Mouse (Mus musculus) liver, adult 2 months (tissue): ENCODE results near the gene Rdh13. TPM values are rescaled to one million over a fixed set of nuclear protein-coding genes. Genes with fewer than 3 reads are reported as not detected.
"Not testable (repeated sequence)": the region's sequence is repeated elsewhere in the genome, so short reads cannot be mapped to it uniquely, and the experiment has no call there.

Experiments
- DNase-seq: peaks from one replicate; pipeline ENCODE4 v3.0.0-alpha.2; 2011; ENCODE audit warnings: low read depth, low spot score; ENCODE audit errors: extremely low read depth
- H3K27ac ChIP-seq: fragments of 200-500 bp; replicated peaks from 2 replicates; pipeline ENCODE4 v1.5.1; 2012; ENCODE audit warnings: low read depth, mild to moderate bottlenecking, control low read depth, inconsistent platforms, low read length; ENCODE audit not compliant: insufficient read depth
- H3K27me3 ChIP-seq: fragments of 200-500 bp; 2 replicates; pipeline ENCODE4 v1.6.1; 2012; ENCODE audit warnings: mild to moderate bottlenecking, moderate library complexity, low read length, inconsistent platforms; ENCODE audit not compliant: control insufficient read depth, insufficient read depth
- H3K36me3 ChIP-seq: fragments of 200-500 bp; 2 replicates; pipeline ENCODE4 v1.6.1; 2012; ENCODE audit warnings: low read length, inconsistent platforms; ENCODE audit not compliant: control insufficient read depth, insufficient read depth
- H3K4me1 ChIP-seq: fragments of 200-500 bp; 2 replicates; pipeline ENCODE4 v1.6.1; 2011; ENCODE audit warnings: low read length; ENCODE audit not compliant: control insufficient read depth, insufficient read depth
- H3K4me3 ChIP-seq: fragments of 200-500 bp; 2 replicates; pipeline ENCODE4 v1.5.1; 2011; ENCODE audit warnings: low read depth, mild to moderate bottlenecking, control low read depth, low read length, moderate library complexity; ENCODE audit not compliant: insufficient read depth
- H3K79me2 ChIP-seq: fragments of 200-500 bp; 2 replicates; pipeline ENCODE4 v1.6.1; 2012; ENCODE audit warnings: inconsistent platforms, mild to moderate bottlenecking, low read length, moderate library complexity; ENCODE audit not compliant: control insufficient read depth, insufficient read depth
- H3K9ac ChIP-seq: fragments of 200-500 bp; 2 replicates; pipeline ENCODE4 v1.6.1; 2012; ENCODE audit warnings: low read depth, mild to moderate bottlenecking, control low read depth, inconsistent platforms, low read length
- CTCF ChIP-seq: fragments of 200-500 bp; IDR thresholded peaks from 2 replicates; pipeline ENCODE4 v1.5.1; 2011; ENCODE audit warnings: low read depth, low read length, control low read depth
- POLR2A ChIP-seq: fragments of 200-500 bp; IDR thresholded peaks from 2 replicates; pipeline ENCODE4 v1.6.1; 2011; ENCODE audit warnings: low read length, control low read depth; ENCODE audit not compliant: insufficient read depth; ENCODE audit errors: extremely low read depth
- WGBS: fragments of 180-500 bp; shearing (Covaris S2); methylation state at CpG from one replicate; pipeline ENCODE4 v1.1.7; 2018; 5-methylcytosine and 5-hydroxymethylcytosine counted together
- polyA plus RNA-seq: library from polyadenylated mRNA; depleted of rRNA; stranded (reverse); fragments of >200 nt; gene quantifications from 2 replicates; pipeline ENCODE4 v1.2.3, GENCODE M21; 2012
- total RNA-seq: library from RNA; depleted of rRNA; stranded (reverse); fragments of >200 nt; gene quantifications from 2 replicates; pipeline ENCODE4 v1.2.3, GENCODE M21; 2014

The Rdh13 gene
- total and polyA plus RNA-seq, 2 experiments = 5.5 to 6.5 TPM

DNA sequence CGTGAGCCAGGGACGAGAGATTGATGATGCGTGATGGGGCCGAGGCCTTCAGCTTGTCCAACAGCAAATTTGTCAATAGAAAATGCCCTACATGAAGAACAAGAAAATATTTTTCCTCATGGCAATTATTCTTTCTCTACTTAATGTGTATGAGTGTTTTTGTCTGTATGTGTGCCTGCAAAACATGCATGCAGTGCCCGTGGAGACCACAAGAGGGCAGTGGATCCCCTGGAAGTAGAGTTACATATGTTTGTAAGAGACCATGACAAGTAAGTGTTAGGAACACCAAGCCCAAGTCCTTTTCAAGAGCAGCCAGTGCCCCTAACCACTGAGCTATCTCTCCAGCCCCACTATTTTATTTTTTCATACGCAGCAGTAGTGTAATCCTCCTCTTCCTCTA lies 13.9 kb downstream of the Rdh13 start:
- Histone ChIP-seq H3K4me1 (no peaks in the 10 kb centered on the region), H3K79me2 (no peaks in the 10 kb centered on the region), H3K27ac (no peak overlapping the region), H3K4me3 (no peak overlapping the region), H3K36me3 (peaks cover 27% of the 10 kb centered on the region), H3K9ac (no peak overlapping the region), H3K27me3 (no peaks in the 10 kb centered on the region)
- peak; percentile 50 for DNase-seq
- peak; percentile 77 for TF ChIP-seq CTCF
- TF ChIP-seq POLR2A = no peak
- WGBS = 84% methylated on average over 6 of the region's 6 CpGs

DNA sequence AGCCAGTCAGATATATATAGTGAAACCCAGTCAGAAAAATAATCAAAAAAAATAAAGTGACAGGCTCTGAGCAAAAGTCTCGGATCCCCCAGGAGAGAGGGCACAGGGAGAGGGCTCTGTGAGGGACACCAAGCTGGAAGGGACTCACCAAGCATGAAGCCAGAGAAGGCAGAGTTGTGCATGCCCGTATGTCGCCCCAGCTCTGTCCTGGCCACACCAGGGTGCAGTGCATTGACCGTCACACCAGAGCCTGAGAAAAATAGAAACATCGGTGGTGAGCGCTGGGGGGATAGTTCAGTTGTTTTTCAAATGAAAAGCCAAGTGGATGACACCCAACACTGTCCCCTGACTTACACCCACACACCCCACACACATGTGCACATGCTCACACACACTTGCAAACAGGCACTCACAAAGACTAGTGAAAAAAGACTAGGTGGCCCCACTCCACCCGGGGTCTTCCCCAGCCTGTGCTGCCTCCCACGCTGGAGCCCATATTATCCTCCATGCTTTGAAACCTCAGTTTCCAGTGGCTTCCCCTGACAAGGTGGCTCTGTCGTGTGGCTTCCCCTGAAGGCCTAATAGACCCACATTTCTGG lies 15.1 kb downstream of the Rdh13 start:
- H3K27me3 ChIP-seq = no peaks in the 10 kb centered on the region
- 97% methylated on average over 9 of the region's 9 CpGs for WGBS
- no peak for DNase-seq
- H3K36me3 ChIP-seq = peaks cover 33% of the 10 kb centered on the region
- H3K79me2 ChIP-seq = no peaks in the 10 kb centered on the region
- H3K27ac ChIP-seq = no peak overlapping the region
- TF ChIP-seq POLR2A = no peak
- no peak for TF ChIP-seq CTCF
- no peak overlapping the region for H3K9ac ChIP-seq
- H3K4me3 ChIP-seq = no peak overlapping the region
- no peaks in the 10 kb centered on the region for H3K4me1 ChIP-seq

DNA sequence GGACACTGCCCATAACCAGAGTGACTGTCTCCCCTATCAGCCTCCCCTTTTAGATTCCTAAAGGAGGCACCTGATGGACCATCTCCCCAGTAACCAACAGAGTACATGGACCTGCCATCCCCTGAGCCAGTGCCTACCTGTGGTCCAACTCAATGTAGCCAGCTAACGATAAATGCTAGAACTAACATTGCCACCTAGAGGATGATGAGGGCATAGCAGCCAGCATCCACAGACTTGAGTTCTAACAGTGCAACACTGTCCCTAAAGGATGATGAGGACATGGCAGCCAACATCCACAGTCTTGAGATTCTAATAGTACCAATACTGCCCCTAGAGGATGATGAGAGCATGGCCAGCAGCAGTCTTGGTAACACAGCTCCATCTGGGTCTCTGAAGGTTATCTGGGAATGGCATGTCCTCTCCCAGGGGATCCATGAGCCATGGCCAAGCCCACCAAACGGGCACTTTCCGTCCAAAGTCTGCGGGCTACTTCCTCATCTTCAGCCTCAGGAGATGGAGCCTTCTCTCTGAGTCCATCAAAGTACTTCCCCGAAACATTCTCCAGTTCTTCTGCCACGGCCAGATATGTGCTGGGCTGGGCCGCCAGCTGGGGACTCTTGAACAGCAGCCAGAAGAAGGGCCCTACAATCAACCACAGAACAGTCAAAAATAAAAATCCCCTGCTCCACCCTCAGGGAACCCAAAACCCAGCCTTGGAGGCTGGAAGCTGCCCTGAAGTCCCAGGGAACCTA lies 18.1 kb downstream of the Rdh13 start:
- Histone ChIP-seq H3K9ac (no peak overlapping the region), H3K4me1 (no peaks in the 10 kb centered on the region), H3K4me3 (no peak overlapping the region), H3K36me3 (peaks cover 20% of the 10 kb centered on the region), H3K79me2 (no peaks in the 10 kb centered on the region), H3K27ac (no peak overlapping the region), H3K27me3 (no peaks in the 10 kb centered on the region)
- WGBS = 66% methylated on average over 7 of the region's 7 CpGs
- no peak for TF ChIP-seq POLR2A
- TF ChIP-seq CTCF = peak; percentile 77
- DNase-seq = peak; percentile 89

DNA sequence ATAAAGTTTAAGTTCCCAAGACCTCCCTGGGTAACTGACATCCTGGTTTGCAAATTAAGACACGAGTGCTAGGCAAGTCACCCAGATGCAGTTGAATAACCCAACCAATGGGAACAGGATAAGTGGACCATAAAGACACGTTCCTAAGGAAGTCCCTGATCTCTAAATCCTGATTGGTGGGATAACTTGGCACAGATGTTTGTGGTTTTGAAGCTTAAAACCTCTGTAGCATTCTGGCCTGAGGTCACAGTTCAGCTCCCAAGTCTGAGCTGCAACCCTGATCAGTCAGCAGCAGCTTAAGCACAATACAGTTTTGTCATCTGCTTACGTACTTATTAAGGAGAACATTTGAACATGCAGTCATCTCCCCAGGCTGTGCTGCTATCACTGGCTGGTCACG lies 25.2 kb downstream of the Rdh13 start:
- no peaks in the 10 kb centered on the region for H3K79me2 ChIP-seq
- no peak for TF ChIP-seq CTCF
- no peak for TF ChIP-seq POLR2A
- no peaks in the 10 kb centered on the region for H3K4me1 ChIP-seq
- no peak overlapping the region for H3K9ac ChIP-seq
- H3K27ac ChIP-seq = no peak overlapping the region
- no peak for DNase-seq
- no peaks in the 10 kb centered on the region for H3K27me3 ChIP-seq
- H3K36me3 ChIP-seq = no peaks in the 10 kb centered on the region; the same call in 1 of the 2 replicates
- H3K4me3 ChIP-seq = no peak overlapping the region
- WGBS = 66% methylated on average over 4 of the region's 4 CpGs

DNA sequence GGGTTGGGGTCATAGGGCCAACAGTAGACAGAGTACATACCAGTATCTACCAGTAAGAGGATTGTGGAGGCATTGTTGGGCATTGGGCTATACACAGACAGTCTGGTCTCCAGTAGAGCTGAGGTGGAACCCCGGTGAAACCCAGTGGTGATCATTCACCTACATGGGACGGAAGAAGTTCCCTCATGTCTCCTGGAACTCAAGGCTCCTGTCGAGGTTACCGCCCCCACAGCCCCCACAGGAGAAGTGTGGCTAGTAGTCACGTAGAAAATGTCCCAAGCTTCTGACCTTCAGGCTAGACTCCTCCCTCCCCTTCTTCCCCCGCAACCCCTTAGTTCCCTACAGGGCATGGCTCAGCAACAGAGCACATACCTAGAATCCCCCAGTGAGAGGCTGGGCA lies 25.8 kb downstream of the Rdh13 start:
- no peak for TF ChIP-seq CTCF
- no peak for TF ChIP-seq POLR2A
- no peak for DNase-seq
- WGBS = 88% methylated on average over 6 of the region's 6 CpGs
- no peak overlapping the region for H3K9ac ChIP-seq
- no peak overlapping the region for H3K4me3 ChIP-seq
- no peaks in the 10 kb centered on the region for H3K27me3 ChIP-seq
- no peaks in the 10 kb centered on the region for H3K79me2 ChIP-seq
- no peaks in the 10 kb centered on the region for H3K36me3 ChIP-seq
- no peak overlapping the region for H3K27ac ChIP-seq
- no peaks in the 10 kb centered on the region for H3K4me1 ChIP-seq

DNA sequence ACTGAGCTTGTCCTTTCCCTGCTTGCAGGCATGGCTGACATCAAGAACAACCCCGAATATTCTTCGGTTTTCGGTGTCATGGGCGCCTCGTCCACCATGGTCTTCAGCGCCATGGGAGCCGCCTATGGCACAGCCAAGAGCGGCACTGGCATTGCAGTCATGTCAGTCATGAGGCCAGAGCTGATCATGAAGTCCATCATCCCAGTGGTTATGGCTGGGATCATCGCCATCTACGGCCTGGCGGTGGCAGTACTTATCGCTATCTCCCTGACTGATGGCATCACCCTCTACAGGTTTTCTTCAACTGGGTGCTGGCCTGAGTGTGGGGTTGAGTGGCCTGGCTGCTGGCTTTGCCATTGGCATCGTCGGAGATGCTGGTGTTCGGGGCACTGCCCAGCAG lies 33.0 kb downstream of the Rdh13 start:
- WGBS = 97% methylated on average over 15 of the region's 15 CpGs
- H3K79me2 ChIP-seq = not testable (repeated sequence)

More for the DNA sequence above, 33.0 kb downstream of the Rdh13 start:
- H3K27ac ChIP-seq, H3K27me3 ChIP-seq, DNase-seq, H3K4me1 ChIP-seq, H3K9ac ChIP-seq, H3K36me3 ChIP-seq, H3K4me3 ChIP-seq: not testable (repeated sequence)
